Mouse (Mus musculus): ENCODE data around the gene 4933427D14Rik.
"Not testable (repeated sequence)": the region's sequence is repeated elsewhere in the genome, so short reads cannot be mapped to it uniquely, and the experiment has no call there.

Gene 4933427D14Rik

GRCm38 (mm10) chr11:72203440-72203839 lies 3.8 kb downstream of the 4933427D14Rik start:
- no peak for DNase-seq (ENCODE audit: low spot score)

GRCm38 (mm10) chr11:72196506-72196905 lies 10.8 kb downstream of the 4933427D14Rik start:
- no peak for DNase-seq (ENCODE audit: low spot score)

- no peak for DNase-seq (ENCODE audit: low spot score)
Observed at GRCm38 (mm10) chr11:72194259-72194658, 13.0 kb downstream of the 4933427D14Rik start.

- DNase-seq (ENCODE audit: low spot score): no peak
Observed at GRCm38 (mm10) chr11:72190857-72191256, 16.4 kb downstream of the 4933427D14Rik start.

GRCm38 (mm10) chr11:72184252-72184651 lies 23.0 kb downstream of the 4933427D14Rik start:
- no peak for DNase-seq (ENCODE audit: low spot score)

- DNase-seq (ENCODE audit: low spot score): no peak
Observed at GRCm38 (mm10) chr11:72181136-72181535, 26.1 kb downstream of the 4933427D14Rik start.

- no peak for DNase-seq (ENCODE audit: low spot score)
Observed at GRCm38 (mm10) chr11:72180556-72180955, 26.7 kb downstream of the 4933427D14Rik start.

- DNase-seq (ENCODE audit: low spot score): no peak
Observed at GRCm38 (mm10) chr11:72176553-72176952, 30.7 kb downstream of the 4933427D14Rik start.

GRCm38 (mm10) chr11:72175966-72176365 lies 31.3 kb downstream of the 4933427D14Rik start:
- no peak for DNase-seq (ENCODE audit: low spot score)

GRCm38 (mm10) chr11:72174721-72175120 lies 32.5 kb downstream of the 4933427D14Rik start:
- DNase-seq (ENCODE audit: low spot score): no peak

- no peak for DNase-seq (ENCODE audit: low spot score)
Observed at GRCm38 (mm10) chr11:72173506-72173905, 33.8 kb downstream of the 4933427D14Rik start.

GRCm38 (mm10) chr11:72171906-72172305 lies 35.4 kb downstream of the 4933427D14Rik start:
- not testable (repeated sequence) for DNase-seq (ENCODE audit: low spot score)

- no peak for DNase-seq (ENCODE audit: low spot score)
Observed at GRCm38 (mm10) chr11:72169871-72170270, 37.4 kb downstream of the 4933427D14Rik start.

GRCm38 (mm10) chr11:72163198-72163597 lies 44.1 kb downstream of the 4933427D14Rik start:
- DNase-seq (ENCODE audit: low spot score): no peak

- no peak for DNase-seq (ENCODE audit: low spot score)
Observed at GRCm38 (mm10) chr11:72156624-72157023, 50.6 kb downstream of the 4933427D14Rik start.

- DNase-seq (ENCODE audit: low spot score): no peak
Observed at GRCm38 (mm10) chr11:72155981-72156428, 51.3 kb downstream of the 4933427D14Rik start.

GRCm38 (mm10) chr11:72155186-72155980 lies 51.9 kb downstream of the 4933427D14Rik start:
- DNase-seq (ENCODE audit: low spot score): no peak

GRCm38 (mm10) chr11:72153122-72153862 lies 54.0 kb downstream of the 4933427D14Rik start:
- DNase-seq (ENCODE audit: low spot score): no peak

- no peak for DNase-seq (ENCODE audit: low spot score)
Observed at GRCm38 (mm10) chr11:72151120-72151519, 56.1 kb downstream of the 4933427D14Rik start.

- no peak for DNase-seq (ENCODE audit: low spot score)
Observed at GRCm38 (mm10) chr11:72147910-72148309, 59.3 kb downstream of the 4933427D14Rik start.

- DNase-seq (ENCODE audit: low spot score): no peak
Observed at GRCm38 (mm10) chr11:72145877-72146248, 61.4 kb downstream of the 4933427D14Rik start.

- no peak for DNase-seq (ENCODE audit: low spot score)
Observed at GRCm38 (mm10) chr11:72145182-72145876, 61.9 kb downstream of the 4933427D14Rik start.
